Mouse (Mus musculus) cerebellum, adult 11 months (tissue): Measurements from ENCODE around the gene Avpi1.
"Not testable (repeated sequence)": the region's sequence is repeated elsewhere in the genome, so short reads cannot be mapped to it uniquely, and the experiment has no call there.

Experiments
- DNase-seq: peaks from one replicate; pipeline ENCODE4 v3.0.0; 2022

Gene Avpi1

DNA sequence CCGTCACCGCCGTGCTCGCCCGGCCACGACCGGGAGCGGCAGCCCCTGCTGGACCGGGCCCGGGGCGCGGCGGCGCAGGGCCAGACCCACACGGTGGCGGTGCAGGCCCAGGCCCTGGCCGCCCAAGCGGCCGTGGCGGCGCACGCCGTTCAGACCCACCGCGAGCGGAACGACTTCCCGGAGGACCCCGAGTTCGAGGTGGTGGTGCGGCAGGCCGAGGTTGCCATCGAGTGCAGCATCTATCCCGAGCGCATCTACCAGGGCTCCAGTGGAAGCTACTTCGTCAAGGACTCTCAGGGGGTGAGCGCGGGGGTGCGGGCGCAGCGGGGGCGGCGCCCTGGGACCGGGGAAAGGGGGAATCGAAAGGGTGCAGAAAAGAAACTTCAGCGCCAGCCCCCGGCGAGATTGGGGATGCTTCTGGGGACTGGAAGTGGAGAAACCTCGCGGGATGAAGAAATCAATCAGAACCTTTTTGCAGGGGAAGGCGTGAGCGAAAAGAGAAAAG lies 38.2 kb downstream of the Avpi1 start:
- DNase-seq: no peak

DNA sequence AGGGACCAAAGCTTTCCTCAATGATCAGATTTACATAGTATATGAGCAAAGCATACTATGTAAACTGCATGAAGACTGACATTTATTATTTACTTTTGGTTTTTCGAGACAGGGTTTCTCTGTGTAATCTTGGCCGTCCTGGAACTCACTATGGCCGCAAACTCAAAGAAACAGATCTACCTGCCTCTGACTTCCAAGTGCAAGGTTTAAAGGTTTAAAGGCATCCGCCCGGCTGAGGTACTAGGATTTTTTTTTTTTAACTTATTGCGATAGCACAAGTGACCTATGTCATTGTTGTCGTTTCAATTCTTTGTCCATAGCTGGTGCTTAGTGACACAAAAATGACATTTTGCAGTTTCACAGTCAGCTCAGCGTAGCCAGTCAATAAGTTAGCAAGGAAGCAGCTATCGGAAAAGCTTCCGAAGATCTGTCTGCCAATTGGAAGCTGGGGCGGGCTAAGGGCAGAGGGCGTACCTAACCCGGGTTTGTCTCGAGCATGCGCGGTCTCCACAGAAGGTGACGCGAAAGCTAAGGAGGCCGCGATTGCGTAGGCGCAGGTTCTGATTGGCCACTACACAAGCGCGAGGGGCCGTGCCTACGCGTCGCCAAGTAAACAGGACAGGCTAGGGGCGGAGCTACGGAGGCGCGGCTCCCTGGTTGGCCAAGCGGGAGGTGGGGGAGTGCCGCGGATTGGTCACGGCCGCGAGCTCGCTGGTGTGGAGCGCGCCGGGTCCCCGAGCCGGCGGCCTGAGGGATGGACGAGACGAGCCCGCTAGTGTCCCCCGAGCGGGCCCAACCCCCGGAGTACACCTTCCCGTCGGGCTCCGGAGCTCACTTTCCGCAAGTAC lies 38.9 kb downstream of the Avpi1 start, which contains the start of gene Pi4k2a:
Gene Pi4k2a, plus strand, starts transcription at position 723 of the 848 bp plus-strand sequence.
- DNase-seq: peak; percentile 99

DNA sequence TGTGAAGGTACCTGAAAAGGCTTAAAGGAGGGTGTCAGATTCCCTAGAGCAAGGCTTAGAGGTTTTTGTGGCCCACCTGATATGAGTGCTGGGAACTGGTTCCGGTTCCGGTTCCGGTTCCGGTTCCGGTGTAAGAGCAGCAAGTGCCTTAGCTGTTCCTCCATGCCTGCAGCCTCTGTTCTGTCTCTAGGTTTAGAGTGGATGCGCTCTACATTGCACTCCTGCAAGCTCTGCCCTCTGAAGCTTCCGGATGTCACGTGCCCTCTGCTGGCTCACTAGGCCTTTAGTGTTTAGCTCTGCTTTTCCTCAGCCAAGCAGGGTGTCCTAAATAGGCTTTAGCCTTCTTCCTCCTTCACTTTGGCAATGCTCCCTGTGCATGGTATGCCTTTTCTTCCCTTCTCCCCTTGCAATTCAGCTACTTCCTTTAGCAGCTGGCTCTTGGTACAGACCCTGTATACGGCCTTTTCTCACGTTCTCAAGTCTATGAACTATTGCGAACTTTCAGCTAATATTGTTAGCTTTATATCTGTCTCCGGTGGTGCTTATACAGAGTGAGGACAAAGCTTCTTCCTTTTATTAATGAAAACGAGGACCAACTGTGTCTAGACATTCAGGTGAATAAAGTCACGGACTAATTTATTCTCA lies 39.6 kb downstream of the Avpi1 start:
- peak; percentile 46 for DNase-seq

DNA sequence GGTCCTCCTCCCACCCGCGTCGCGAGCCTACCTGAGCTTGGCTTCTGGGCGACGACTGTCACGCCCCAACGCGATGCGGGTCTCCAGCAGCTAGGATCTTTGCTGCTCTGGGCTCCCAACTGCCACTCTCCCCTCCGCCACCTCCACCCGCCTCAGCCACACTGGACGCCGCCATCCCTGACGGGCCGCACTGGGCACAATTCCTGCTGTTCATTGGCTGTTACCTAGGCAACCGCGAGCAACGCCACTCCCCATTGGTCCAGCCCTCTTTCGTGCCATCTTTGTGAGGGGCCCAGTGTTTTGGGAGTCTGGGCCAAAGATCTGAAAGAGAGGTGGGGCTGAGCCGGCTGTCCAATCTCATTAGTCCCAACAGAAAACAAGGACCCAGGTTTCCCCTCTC lies 42.7 kb downstream of the Avpi1 start, which contains the start of gene Morn4:
Gene Morn4, minus strand, starts transcription at position 192 of the 400 bp plus-strand sequence.
- DNase-seq: peak; percentile 88

DNA sequence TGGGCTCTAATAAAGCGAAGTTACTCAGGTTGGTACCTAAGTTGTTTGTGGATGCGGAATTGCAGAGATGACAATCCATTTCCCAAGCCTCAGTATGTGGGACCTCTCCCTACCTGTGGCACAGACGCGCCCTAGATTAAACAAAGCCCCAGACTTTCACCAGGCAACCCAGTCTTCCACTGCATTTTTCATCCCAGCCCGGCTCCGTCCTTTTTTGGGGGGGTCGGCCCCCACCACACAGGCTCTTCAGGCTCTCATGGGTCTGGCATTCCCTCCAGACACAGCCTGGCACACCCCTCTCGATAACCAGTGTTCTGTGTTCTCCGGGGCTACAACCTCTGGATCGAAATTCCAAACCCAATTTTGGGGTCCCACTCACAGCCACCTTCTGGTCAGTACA lies 43.2 kb downstream of the Avpi1 start:
- DNase-seq: no peak

DNA sequence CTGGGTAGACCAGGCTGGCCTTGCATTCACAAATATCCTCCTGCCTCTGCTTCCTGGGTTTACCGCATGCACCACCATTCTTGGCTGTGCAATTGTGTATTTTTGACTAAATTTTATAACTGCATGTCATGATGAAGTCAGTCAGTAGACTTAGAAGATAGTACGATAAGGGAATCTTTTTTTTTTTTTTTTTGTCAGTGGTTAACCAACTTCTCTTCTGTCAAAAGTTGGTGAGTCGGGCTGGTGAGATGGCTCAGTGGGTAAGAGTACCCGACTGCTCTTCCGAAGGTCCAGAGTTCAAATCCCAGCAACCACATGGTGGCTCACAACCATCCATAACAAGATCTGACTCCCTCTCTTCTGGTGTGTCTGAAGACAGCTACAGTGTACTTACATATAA lies 47.2 kb downstream of the Avpi1 start:
- DNase-seq: not testable (repeated sequence)

DNA sequence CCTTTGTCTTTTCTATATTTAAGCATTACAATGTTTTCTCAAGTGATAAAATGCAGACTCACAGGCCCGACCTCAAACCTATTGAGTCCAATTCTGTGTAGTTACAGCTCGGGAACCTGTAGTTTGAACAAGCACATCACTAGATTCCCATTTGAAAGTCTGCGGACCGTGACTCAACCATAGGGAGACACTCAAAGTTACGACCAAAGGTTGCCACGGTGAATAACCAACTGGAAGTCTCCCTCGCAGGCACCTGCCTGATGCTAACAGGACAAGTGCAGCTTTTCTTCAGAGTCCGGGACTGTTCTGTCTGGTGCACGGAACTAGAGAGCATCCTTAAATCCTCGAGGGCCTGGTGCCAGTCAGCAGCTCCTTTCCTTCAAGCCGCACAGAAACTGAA lies 48.4 kb downstream of the Avpi1 start:
- DNase-seq: no peak

DNA sequence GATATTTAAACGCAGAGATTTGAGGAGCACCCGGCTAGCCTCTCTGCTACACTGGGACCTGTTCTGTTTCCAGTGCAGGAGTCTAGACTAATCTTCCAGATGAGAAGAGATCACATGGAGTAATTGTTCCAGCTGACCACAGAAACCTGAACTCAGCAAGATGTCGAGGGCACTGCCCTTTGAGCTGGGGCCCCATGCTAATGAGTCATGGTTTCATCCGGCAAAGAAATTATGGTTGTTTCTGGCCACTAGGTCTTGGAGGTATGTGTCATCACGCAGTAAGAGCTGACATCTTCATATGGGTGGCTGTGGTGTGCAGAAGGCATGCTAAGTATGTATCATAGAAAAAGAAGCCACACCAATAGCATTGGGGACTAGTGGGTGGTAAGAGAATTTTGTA lies 48.9 kb downstream of the Avpi1 start:
- DNase-seq: no peak

DNA sequence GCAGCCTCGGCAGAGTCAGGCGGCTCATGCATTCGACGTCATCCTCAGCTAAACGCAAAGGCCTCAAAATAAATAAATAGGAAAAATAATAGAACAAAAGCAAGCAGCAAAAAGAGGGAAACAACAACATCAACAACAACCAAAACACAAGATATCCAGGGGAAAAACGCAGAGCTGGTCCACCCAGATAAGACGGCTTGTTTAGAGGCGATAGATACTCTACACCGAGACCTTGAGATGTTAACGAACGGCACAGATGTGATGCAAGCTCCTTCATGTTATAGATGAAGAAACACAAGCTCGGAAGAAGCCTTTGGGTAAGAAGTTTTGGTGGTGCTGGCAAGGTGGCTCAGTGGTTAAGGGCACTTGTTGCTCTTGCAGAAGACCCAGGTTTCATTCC lies 49.9 kb downstream of the Avpi1 start:
- no peak for DNase-seq

DNA sequence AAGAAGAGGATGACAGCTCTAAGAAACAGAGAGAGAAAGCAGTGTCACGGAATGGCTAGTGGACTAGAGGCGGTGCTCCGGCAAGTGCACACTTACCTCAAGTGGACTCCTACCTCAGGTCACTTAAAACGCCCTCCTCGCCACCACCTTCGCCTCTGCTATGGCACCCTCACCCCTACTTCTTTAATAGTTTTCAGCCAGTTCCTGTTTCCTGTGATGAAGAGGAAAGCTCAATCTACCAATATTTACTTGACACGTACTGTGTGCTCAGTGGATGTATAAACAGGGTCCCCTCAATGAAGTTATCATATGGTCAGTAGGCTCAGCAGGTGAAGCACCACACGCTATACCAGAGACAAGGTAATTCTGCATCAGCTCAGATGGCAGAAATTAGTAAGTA lies 50.3 kb downstream of the Avpi1 start:
- DNase-seq: no peak

DNA sequence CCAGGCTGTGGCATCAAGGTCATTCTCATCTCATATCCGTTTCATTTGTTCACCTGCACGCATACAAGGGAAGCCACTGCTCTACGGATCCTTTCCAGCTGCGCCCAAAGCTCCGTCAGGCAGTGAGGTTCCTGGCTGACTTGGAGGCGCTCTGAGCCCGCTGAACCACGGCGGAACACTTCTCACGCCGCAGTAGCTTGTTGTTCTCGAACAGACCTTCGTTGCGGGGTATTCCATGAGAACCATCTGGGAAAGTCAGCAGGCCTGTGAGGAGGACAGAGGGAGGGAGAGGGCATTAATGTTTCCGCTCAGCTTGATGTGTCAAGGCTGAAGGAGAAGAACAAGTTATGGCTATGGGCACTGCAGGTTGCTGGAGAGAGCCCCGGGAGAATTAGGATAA lies 52.9 kb downstream of the Avpi1 start:
- no peak for DNase-seq

DNA sequence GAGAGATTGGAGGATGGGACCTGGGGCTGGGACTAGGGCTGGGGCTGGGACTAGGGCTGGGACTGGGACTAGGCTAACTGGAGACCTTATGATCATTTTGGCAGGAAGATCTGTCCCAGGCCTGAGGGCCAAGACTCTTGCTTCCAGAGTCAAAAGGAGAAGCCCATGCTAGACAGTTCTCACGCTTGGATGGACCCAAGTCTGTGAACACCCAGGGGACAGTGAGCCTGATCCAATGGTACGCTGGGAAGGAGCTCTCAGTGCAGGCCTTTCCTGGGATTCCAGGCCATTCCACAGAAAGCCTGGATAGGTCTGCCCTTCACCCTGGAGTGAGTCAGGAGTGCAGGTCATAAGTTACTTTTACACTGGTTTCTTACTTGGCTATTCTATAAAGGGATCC lies 53.8 kb downstream of the Avpi1 start:
- DNase-seq: no peak
